Mouse (Mus musculus): ENCODE measurements around the gene Rai14. TPM values are rescaled to one million over a fixed set of nuclear protein-coding genes. Genes with fewer than 3 reads are reported as not detected.

Gene Rai14
- total and polyA plus RNA-seq, 3 experiments: not detected

GRCm38 (mm10) chr15:10652931-10653475, 61.4 kb downstream of the Rai14 start (continued):
- no peak for TF ChIP-seq SIN3A (IDR thresholded peaks at IDR 0.05; ENCODE audit: low read length)
- TF ChIP-seq MAZ (IDR thresholded peaks at IDR 0.05; ENCODE audit: low read depth, low read length): no peak
- no peak for TF ChIP-seq ZC3H11A (IDR thresholded peaks at IDR 0.05; ENCODE audit: low read depth, low read length)
- TF ChIP-seq HCFC1 (IDR thresholded peaks at IDR 0.05; ENCODE audit: low read depth, low read length): no peak

GRCm38 (mm10) chr15:10648372-10649109, 65.9 kb downstream of the Rai14 start:
- H3K27me3 ChIP-seq (ENCODE audit: control insufficient read depth in 1 of 2, insufficient read depth in 2 of 2, low read length in 2 of 2): no peaks in the 10 kb centered on the region; a peak in 1 of 4 replicates
- no peak for DNase-seq (ENCODE audit: low read depth, low spot score)
- H3K4me3 ChIP-seq (ENCODE audit: control insufficient read depth in 1 of 2, insufficient read depth in 1 of 2, low read depth in 2 of 2, low read length in 2 of 2): no peak overlapping the region
- no peak for TF ChIP-seq ZNF384 (IDR thresholded peaks at IDR 0.05; ENCODE audit: low read depth, low read length)
- TF ChIP-seq MAZ (IDR thresholded peaks at IDR 0.05; ENCODE audit: low read depth, low read length): no peak
- no peak for TF ChIP-seq CHD1 (IDR thresholded peaks at IDR 0.05; ENCODE audit: low read depth, low read length)
- no peak for TF ChIP-seq ETS1 (IDR thresholded peaks at IDR 0.05; ENCODE audit: low read depth, low read length)
- TF ChIP-seq POLR2AphosphoS2 (IDR thresholded peaks at IDR 0.05; ENCODE audit: low read length): no peak
- no peak for TF ChIP-seq MEF2A (IDR thresholded peaks at IDR 0.05; ENCODE audit: extremely low read depth, insufficient replicate concordance, low read depth, low read length, poor library complexity, severe bottlenecking)
- no peak for TF ChIP-seq CTCF (IDR thresholded peaks at IDR 0.05 in 2 of 3, conservative IDR thresholded peaks at IDR 0.05 in 1 of 3; ENCODE audit: control insufficient read depth in 1 of 3, insufficient read depth in 1 of 3, low read depth in 2 of 3, low read length in 3 of 3, poor library complexity in 1 of 3, severe bottlenecking in 1 of 3)
- H3K9me3 ChIP-seq (replicated peaks; ENCODE audit: insufficient read depth, low read length): no peaks in the 10 kb centered on the region
- H3K27ac ChIP-seq (ENCODE audit: control insufficient read depth, low read depth, low read length): no peak overlapping the region
- H3K4me1 ChIP-seq (ENCODE audit: control insufficient read depth in 1 of 2, insufficient read depth in 2 of 2, low read length in 2 of 2): no peaks in the 10 kb centered on the region
- no peaks in the 10 kb centered on the region for H3K79me2 ChIP-seq (ENCODE audit: control insufficient read depth, insufficient read depth, low read length, poor library complexity)
- H3K36me3 ChIP-seq (ENCODE audit: control insufficient read depth in 1 of 2, insufficient read depth in 2 of 2, low read length in 2 of 2): no peaks in the 10 kb centered on the region
- no peak overlapping the region for H3K9ac ChIP-seq (ENCODE audit: control insufficient read depth, low read depth, low read length, poor library complexity, severe bottlenecking)

GRCm38 (mm10) chr15:10646297-10646696, 68.1 kb downstream of the Rai14 start:
- no peak for TF ChIP-seq SMC3 (IDR thresholded peaks at IDR 0.05; ENCODE audit: low read depth, low read length)

More at GRCm38 (mm10) chr15:10646297-10646696, 68.1 kb downstream of the Rai14 start:
- no peak overlapping the region for H3K9ac ChIP-seq (ENCODE audit: control insufficient read depth, low read depth, low read length, poor library complexity, severe bottlenecking)
- no peaks in the 10 kb centered on the region for H3K4me1 ChIP-seq (ENCODE audit: control insufficient read depth in 1 of 2, insufficient read depth in 2 of 2, low read length in 2 of 2)
- H3K9me3 ChIP-seq (replicated peaks; ENCODE audit: insufficient read depth, low read length): no peaks in the 10 kb centered on the region
- DNase-seq (ENCODE audit: low read depth, low spot score): no peak
- no peaks in the 10 kb centered on the region; a peak in 1 of 4 replicates for H3K27me3 ChIP-seq (ENCODE audit: control insufficient read depth in 1 of 2, insufficient read depth in 2 of 2, low read length in 2 of 2)
- H3K27ac ChIP-seq (ENCODE audit: control insufficient read depth, low read depth, low read length): no peak overlapping the region
- no peaks in the 10 kb centered on the region for H3K79me2 ChIP-seq (ENCODE audit: control insufficient read depth, insufficient read depth, low read length, poor library complexity)
- no peak overlapping the region for H3K4me3 ChIP-seq (ENCODE audit: control insufficient read depth in 1 of 2, insufficient read depth in 1 of 2, low read depth in 2 of 2, low read length in 2 of 2)
- no peaks in the 10 kb centered on the region for H3K36me3 ChIP-seq (ENCODE audit: control insufficient read depth in 1 of 2, insufficient read depth in 2 of 2, low read length in 2 of 2)

All from MEL (cell line).